Mouse (Mus musculus) liver, embryonic 14.5 days (tissue): ENCODE results near the gene Sgsm1.

Source experiments
- CTCF ChIP-seq: IDR thresholded peaks from 2 replicates; pipeline ENCODE4 v1.5.1; 2016; ENCODE audit warnings: antibody characterized with exemption, low read depth, control low read depth
- EP300 ChIP-seq: IDR thresholded peaks from 2 replicates; pipeline ENCODE4 v1.6.1; 2016; ENCODE audit warnings: antibody characterized with exemption, low read depth

DNA sequence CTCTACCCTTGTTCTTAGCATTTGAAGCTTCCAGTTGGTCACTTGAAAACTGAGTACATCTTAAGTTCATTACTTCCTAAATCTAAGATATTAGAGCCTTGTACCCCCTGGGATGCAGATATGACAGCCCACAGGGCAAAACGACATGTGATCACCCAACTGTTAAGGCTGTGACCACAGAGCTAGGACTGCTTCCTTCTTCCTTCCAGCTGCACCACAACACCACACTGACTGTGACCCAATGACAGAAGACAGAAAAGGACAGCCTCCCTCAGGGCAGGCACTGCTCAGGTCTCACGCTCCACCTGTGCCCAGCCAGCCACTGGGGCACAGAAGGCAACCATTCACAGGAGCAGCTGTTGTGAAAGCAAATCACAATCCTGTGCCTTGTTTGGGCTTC lies 26.9 kb downstream of the Sgsm1 start:
- TF ChIP-seq CTCF, result no peak
- TF ChIP-seq EP300, result no peak
